Mouse (Mus musculus): Measurements from ENCODE around the gene Serpina6. TPM values are rescaled to one million over a fixed set of nuclear protein-coding genes. Genes with fewer than 3 reads are reported as not detected.
"Not testable (repeated sequence)": the region's sequence is repeated elsewhere in the genome, so short reads cannot be mapped to it uniquely, and the experiment has no call there.

The Serpina6 gene
- polyA plus RNA-seq, 1 experiment from 2014 or later, result 172 TPM

GRCm38 (mm10) chr12:103662053-103662452 lies 5.0 kb upstream of the Serpina6 start:
- not testable (repeated sequence) for H3K4me3 ChIP-seq (replicated peaks; ENCODE audit: low read length); H3K9ac ChIP-seq (ENCODE audit: low read length); H3K4me2 ChIP-seq (ENCODE audit: low read depth, low read length); H3K27ac ChIP-seq (ENCODE audit: low read length); H3K9me3 ChIP-seq (replicated peaks; ENCODE audit: control insufficient read depth, low read length); ATAC-seq (ENCODE audit: insufficient read depth, low FRiP score); H3K4me1 ChIP-seq (ENCODE audit: control insufficient read depth, insufficient read depth, low read length); H3K36me3 ChIP-seq (ENCODE audit: control insufficient read depth, insufficient read depth, low read length); H3K27me3 ChIP-seq (ENCODE audit: control insufficient read depth, insufficient read depth, low read length)

GRCm38 (mm10) chr12:103660076-103660475 lies 3.1 kb upstream of the Serpina6 start:
- no peaks in the 10 kb centered on the region for H3K4me1 ChIP-seq (ENCODE audit: control insufficient read depth, insufficient read depth, low read length)
- no peak overlapping the region for H3K4me3 ChIP-seq (replicated peaks; ENCODE audit: low read length)
- no peaks in the 10 kb centered on the region for H3K36me3 ChIP-seq (ENCODE audit: control insufficient read depth, insufficient read depth, low read length)
- no peak overlapping the region for H3K9ac ChIP-seq (ENCODE audit: low read length)
- no peak overlapping the region for H3K4me2 ChIP-seq (ENCODE audit: low read depth, low read length)
- no peak for ATAC-seq (ENCODE audit: insufficient read depth, low FRiP score)
- no peak overlapping the region for H3K27ac ChIP-seq (ENCODE audit: low read length)
- no peaks in the 10 kb centered on the region for H3K9me3 ChIP-seq (replicated peaks; ENCODE audit: control insufficient read depth, low read length)
- no peaks in the 10 kb centered on the region for H3K27me3 ChIP-seq (ENCODE audit: control insufficient read depth, insufficient read depth, low read length)
- WGBS, result 87% methylated on average over 5 of the region's 5 CpGs

DNA sequence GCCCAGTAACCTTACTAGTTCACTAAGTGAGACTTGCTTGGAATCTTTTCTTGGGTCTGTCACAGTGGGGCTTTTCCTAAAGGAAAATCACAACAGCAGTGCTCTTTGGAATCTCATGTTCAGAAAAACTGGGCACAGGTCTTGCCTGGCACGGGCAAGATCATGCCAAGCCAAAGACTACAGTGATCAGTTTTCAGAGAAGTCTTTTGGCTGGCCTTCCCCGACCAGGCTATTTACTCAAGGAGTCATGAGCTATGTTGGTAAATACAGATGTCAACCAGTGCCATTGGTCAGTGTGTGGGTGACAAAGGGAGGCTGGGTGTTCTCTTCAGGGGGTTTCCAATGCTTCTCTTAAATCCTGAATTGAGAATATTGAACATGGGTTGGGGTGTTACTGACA lies 2.2 kb upstream of the Serpina6 start:
- H3K27ac ChIP-seq (ENCODE audit: low read length), result no peak overlapping the region
- H3K36me3 ChIP-seq (ENCODE audit: control insufficient read depth, insufficient read depth, low read length), result no peaks in the 10 kb centered on the region
- no peaks in the 10 kb centered on the region for H3K27me3 ChIP-seq (ENCODE audit: control insufficient read depth, insufficient read depth, low read length)
- no peak for ATAC-seq (ENCODE audit: insufficient read depth, low FRiP score)
- 76% methylated on average over 2 of the region's 2 CpGs for WGBS
- H3K4me3 ChIP-seq (replicated peaks; ENCODE audit: low read length), result no peak overlapping the region
- H3K4me1 ChIP-seq (ENCODE audit: control insufficient read depth, insufficient read depth, low read length), result no peaks in the 10 kb centered on the region
- H3K9me3 ChIP-seq (replicated peaks; ENCODE audit: control insufficient read depth, low read length), result no peaks in the 10 kb centered on the region
- no peak overlapping the region for H3K9ac ChIP-seq (ENCODE audit: low read length)
- H3K4me2 ChIP-seq (ENCODE audit: low read depth, low read length), result no peak overlapping the region

- Histone ChIP-seq H3K27ac (ENCODE audit: low read length) (no peak overlapping the region), H3K9ac (ENCODE audit: low read length) (no peak overlapping the region), H3K36me3 (ENCODE audit: control insufficient read depth, insufficient read depth, low read length) (no peaks in the 10 kb centered on the region), H3K4me1 (ENCODE audit: control insufficient read depth, insufficient read depth, low read length) (no peaks in the 10 kb centered on the region), H3K4me2 (ENCODE audit: low read depth, low read length) (no peak overlapping the region), H3K4me3 (replicated peaks; ENCODE audit: low read length) (no peak overlapping the region), H3K9me3 (replicated peaks; ENCODE audit: control insufficient read depth, low read length) (no peaks in the 10 kb centered on the region), H3K27me3 (ENCODE audit: control insufficient read depth, insufficient read depth, low read length) (no peaks in the 10 kb centered on the region)
- ATAC-seq (ENCODE audit: insufficient read depth, low FRiP score), result no peak
- WGBS, result 82% methylated on average over 10 of the region's 10 CpGs
Measured at GRCm38 (mm10) chr12:103657991-103658390, 979 bp upstream of the Serpina6 start.

- Histone ChIP-seq H3K36me3 (ENCODE audit: control insufficient read depth, insufficient read depth, low read length) (no peaks in the 10 kb centered on the region), H3K27ac (ENCODE audit: low read length) (no peak overlapping the region), H3K4me1 (ENCODE audit: control insufficient read depth, insufficient read depth, low read length) (no peaks in the 10 kb centered on the region), H3K27me3 (ENCODE audit: control insufficient read depth, insufficient read depth, low read length) (no peaks in the 10 kb centered on the region), H3K9ac (ENCODE audit: low read length) (no peak overlapping the region), H3K9me3 (replicated peaks; ENCODE audit: control insufficient read depth, low read length) (no peaks in the 10 kb centered on the region), H3K4me2 (ENCODE audit: low read depth, low read length) (no peak overlapping the region), H3K4me3 (replicated peaks; ENCODE audit: low read length) (no peak overlapping the region)
- no peak for ATAC-seq (ENCODE audit: insufficient read depth, low FRiP score)
- WGBS, result 77% methylated on average over 7 of the region's 7 CpGs
Measured at GRCm38 (mm10) chr12:103655123-103656044, 1.6 kb downstream of the Serpina6 start.

GRCm38 (mm10) chr12:103653836-103654235 lies 3.2 kb downstream of the Serpina6 start:
- Histone ChIP-seq H3K27ac (ENCODE audit: low read length) (no peak overlapping the region), H3K27me3 (ENCODE audit: control insufficient read depth, insufficient read depth, low read length) (no peaks in the 10 kb centered on the region), H3K4me3 (replicated peaks; ENCODE audit: low read length) (no peak overlapping the region), H3K4me1 (ENCODE audit: control insufficient read depth, insufficient read depth, low read length) (no peaks in the 10 kb centered on the region), H3K36me3 (ENCODE audit: control insufficient read depth, insufficient read depth, low read length) (no peaks in the 10 kb centered on the region), H3K9me3 (replicated peaks; ENCODE audit: control insufficient read depth, low read length) (no peaks in the 10 kb centered on the region), H3K4me2 (ENCODE audit: low read depth, low read length) (no peak overlapping the region), H3K9ac (ENCODE audit: low read length) (no peak overlapping the region)
- ATAC-seq (ENCODE audit: insufficient read depth, low FRiP score), result no peak
- WGBS, result 95% methylated on average over 2 of the region's 2 CpGs

DNA sequence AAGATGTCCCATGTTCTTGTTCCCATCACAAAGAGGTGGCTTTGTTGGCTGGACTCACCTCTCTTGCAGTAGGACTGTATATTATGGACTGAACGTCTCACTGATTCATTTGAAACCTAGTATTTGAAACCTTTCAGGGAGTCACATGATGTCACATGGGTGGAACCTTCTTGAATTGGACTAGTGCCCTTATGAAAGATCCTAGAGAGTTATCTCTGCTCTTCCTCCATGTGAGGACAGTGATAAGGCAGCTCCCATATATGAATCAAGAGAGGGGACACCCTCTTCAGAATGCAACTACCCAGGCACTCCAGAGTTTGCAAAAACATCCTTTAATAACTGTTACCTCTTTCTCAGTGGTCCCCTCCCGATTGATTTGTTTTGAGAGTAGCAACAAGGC lies 10.7 kb downstream of the Serpina6 start:
- no peak overlapping the region for H3K27ac ChIP-seq (ENCODE audit: low read length)
- H3K9me3 ChIP-seq (replicated peaks; ENCODE audit: control insufficient read depth, low read length), result no peaks in the 10 kb centered on the region
- 79% methylated on average over 2 of the region's 2 CpGs for WGBS
- H3K4me1 ChIP-seq (ENCODE audit: control insufficient read depth, insufficient read depth, low read length), result no peaks in the 10 kb centered on the region
- H3K4me3 ChIP-seq (replicated peaks; ENCODE audit: low read length), result no peak overlapping the region
- no peak overlapping the region for H3K4me2 ChIP-seq (ENCODE audit: low read depth, low read length)
- no peak overlapping the region for H3K9ac ChIP-seq (ENCODE audit: low read length)
- H3K36me3 ChIP-seq (ENCODE audit: control insufficient read depth, insufficient read depth, low read length), result no peaks in the 10 kb centered on the region
- no peak for ATAC-seq (ENCODE audit: insufficient read depth, low FRiP score)
- H3K27me3 ChIP-seq (ENCODE audit: control insufficient read depth, insufficient read depth, low read length), result no peaks in the 10 kb centered on the region

- no peak for ATAC-seq (ENCODE audit: insufficient read depth, low FRiP score)
- Histone ChIP-seq H3K27me3 (ENCODE audit: control insufficient read depth, insufficient read depth, low read length) (no peaks in the 10 kb centered on the region), H3K9ac (ENCODE audit: low read length) (no peak overlapping the region), H3K9me3 (replicated peaks; ENCODE audit: control insufficient read depth, low read length) (no peaks in the 10 kb centered on the region), H3K4me3 (replicated peaks; ENCODE audit: low read length) (no peak overlapping the region), H3K27ac (ENCODE audit: low read length) (no peak overlapping the region), H3K4me1 (ENCODE audit: control insufficient read depth, insufficient read depth, low read length) (no peaks in the 10 kb centered on the region), H3K4me2 (ENCODE audit: low read depth, low read length) (no peak overlapping the region), H3K36me3 (ENCODE audit: control insufficient read depth, insufficient read depth, low read length) (no peaks in the 10 kb centered on the region)
- WGBS, result 21% methylated on average over 5 of the region's 5 CpGs
Measured at GRCm38 (mm10) chr12:103644601-103645000, 12.4 kb downstream of the Serpina6 start.

DNA sequence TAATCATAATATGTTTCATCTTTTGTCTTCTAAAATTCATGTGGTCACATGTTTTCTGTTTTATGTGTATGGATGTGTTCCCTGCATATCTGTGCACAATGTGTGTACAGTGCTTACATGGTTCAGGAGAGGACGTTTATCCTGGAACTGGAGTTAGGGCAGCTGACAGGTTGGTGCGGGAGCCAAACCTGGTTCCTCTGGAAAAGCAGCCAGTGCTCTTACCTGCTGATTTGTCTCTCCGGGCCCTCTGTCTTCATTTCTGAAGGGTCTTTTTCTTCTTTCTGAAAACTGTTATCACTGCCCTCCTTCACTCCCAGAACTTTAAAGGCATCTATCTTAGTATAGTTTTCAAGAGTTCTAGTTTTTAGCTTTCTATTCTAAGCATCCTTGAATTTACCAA lies 13.2 kb downstream of the Serpina6 start:
- ATAC-seq (ENCODE audit: insufficient read depth, low FRiP score), result no peak
- no peaks in the 10 kb centered on the region for H3K36me3 ChIP-seq (ENCODE audit: control insufficient read depth, insufficient read depth, low read length)
- no peaks in the 10 kb centered on the region for H3K4me1 ChIP-seq (ENCODE audit: control insufficient read depth, insufficient read depth, low read length)
- no peak overlapping the region for H3K4me3 ChIP-seq (replicated peaks; ENCODE audit: low read length)
- WGBS, result 86% methylated on average over 3 of the region's 3 CpGs
- no peak overlapping the region for H3K27ac ChIP-seq (ENCODE audit: low read length)
- no peak overlapping the region for H3K9ac ChIP-seq (ENCODE audit: low read length)
- H3K27me3 ChIP-seq (ENCODE audit: control insufficient read depth, insufficient read depth, low read length), result no peaks in the 10 kb centered on the region
- H3K9me3 ChIP-seq (replicated peaks; ENCODE audit: control insufficient read depth, low read length), result no peaks in the 10 kb centered on the region
- H3K4me2 ChIP-seq (ENCODE audit: low read depth, low read length), result no peak overlapping the region

Measured in stomach, embryonic 16.5 days (tissue).